Mouse (Mus musculus): ENCODE data around the gene Cep72.
"Not testable (repeated sequence)": the region's sequence is repeated elsewhere in the genome, so short reads cannot be mapped to it uniquely, and the experiment has no call there.

DNA sequence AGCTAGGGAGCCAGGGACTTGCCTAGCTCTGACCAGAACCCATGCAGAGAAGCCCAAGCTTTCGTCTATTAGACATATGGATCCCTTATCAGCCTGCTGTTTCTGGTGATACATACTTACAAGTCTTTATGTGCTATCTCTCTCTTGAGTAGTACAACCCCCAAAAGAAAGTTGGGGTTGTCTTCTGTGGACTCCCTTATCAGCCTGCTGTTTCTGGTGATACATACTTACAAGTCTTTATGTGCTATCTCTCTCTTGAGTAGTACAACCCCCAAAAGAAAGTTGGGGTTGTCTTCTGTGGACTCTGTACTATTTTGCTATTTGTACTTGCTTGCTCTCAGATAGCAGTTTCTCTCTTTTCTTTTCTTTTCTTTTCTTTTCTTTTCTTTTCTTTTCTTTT lies 9.1 kb upstream of the Cep72 start:
- TF ChIP-seq POLR2A, CTCF (IDR thresholded peaks at IDR 0.05; ENCODE audit: extremely low read depth, insufficient read depth, low read length): not testable (repeated sequence)

Data from cortical plate, adult 2 months (tissue).